Mouse (Mus musculus): ENCODE results near the gene Klc4. TPM values are rescaled to one million over a fixed set of nuclear protein-coding genes. Genes with fewer than 3 reads are reported as not detected.

Klc4 gene
- polyA plus RNA-seq, 1 experiment from 2014 or later: 54.1 TPM

DNA sequence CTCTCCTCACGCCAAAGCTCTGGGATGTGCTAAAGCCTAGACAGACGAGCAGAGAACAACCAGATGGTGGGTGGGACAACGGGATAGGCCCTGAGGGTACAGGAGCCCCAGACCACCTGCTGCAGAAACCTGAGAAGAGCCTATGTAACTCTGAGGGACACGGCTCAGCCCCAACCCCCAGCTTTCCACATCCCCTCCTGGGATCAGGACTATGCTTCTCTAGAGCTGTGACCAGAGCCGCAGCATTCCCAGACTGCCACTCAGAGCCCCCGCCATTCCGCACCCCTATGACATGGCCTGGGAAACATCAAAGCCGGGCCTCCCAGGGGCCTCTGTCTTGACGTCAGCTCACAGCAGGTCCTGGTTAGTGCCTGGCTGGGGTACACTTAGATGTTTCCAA is 51.2 kb downstream of the Klc4 start:
- Histone ChIP-seq H3K4me2 (replicated peaks) (no peak overlapping the region), H3K4me3 (replicated peaks) (no peak overlapping the region), H3K27me3 (no peaks in the 10 kb centered on the region), H3K4me1 (replicated peaks) (peaks cover 18% of the 10 kb centered on the region), H3K9ac (replicated peaks) (no peak overlapping the region), H3K9me3 (no peaks in the 10 kb centered on the region), H3K27ac (no peak overlapping the region), H3K36me3 (peaks cover 23% of the 10 kb centered on the region)
- WGBS: 60% methylated on average over 9 of the region's 9 CpGs
- no peak for ATAC-seq

DNA sequence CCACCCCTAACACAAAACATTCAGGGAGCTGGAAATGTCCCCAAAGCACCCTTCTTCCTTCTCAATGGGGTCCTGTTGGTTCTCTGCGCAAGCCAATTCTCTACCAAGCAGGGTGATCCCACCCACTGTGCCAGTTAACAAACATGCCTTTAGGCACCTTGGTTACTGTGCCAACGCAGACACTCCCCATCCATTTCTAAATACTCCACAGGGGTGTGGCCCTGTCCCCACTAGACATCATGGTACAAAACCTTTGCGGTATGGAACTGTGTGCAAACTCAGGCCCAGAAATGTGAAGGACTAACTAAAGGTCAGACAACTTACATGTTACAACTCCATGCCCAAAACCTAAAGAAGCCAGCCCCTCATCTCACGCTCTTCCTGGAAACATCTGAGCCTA is 52.7 kb downstream of the Klc4 start:
- Histone ChIP-seq H3K4me1 (replicated peaks) (peaks cover 12% of the 10 kb centered on the region), H3K4me3 (replicated peaks) (no peak overlapping the region), H3K36me3 (peaks cover 38% of the 10 kb centered on the region), H3K9ac (replicated peaks) (no peak overlapping the region), H3K9me3 (no peaks in the 10 kb centered on the region), H3K27ac (no peak overlapping the region), H3K27me3 (no peaks in the 10 kb centered on the region), H3K4me2 (replicated peaks) (no peak overlapping the region)
- ATAC-seq: no peak
- 93% methylated on average over 4 of the region's 4 CpGs for WGBS

DNA sequence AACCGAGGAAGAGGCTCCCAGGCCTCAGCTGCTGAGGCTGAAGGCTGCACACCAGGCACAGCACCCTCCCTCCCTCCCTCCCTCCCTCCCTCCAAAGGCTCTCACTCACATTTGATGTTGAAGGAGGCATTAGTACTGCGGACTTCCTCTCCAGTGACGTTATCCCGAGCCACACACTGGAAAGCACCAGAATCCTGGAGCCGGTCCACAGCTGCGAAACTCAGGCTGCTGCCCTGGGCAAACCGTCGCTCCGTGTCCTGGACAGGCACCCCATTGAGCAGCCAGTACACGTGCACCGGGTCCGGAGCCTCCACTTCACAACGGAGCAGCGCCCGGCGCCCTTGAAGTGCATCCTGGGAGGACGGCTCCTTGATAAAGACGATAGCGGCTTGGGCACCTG is 54.4 kb downstream of the Klc4 start:
- WGBS: 80% methylated on average over 19 of the region's 19 CpGs
- no peak overlapping the region for H3K4me2 ChIP-seq (replicated peaks)
- H3K4me3 ChIP-seq (replicated peaks): no peak overlapping the region
- H3K9me3 ChIP-seq: no peaks in the 10 kb centered on the region
- ATAC-seq: no peak
- no peak overlapping the region for H3K9ac ChIP-seq (replicated peaks)
- H3K4me1 ChIP-seq (replicated peaks): peaks cover 12% of the 10 kb centered on the region
- peaks cover 42% of the 10 kb centered on the region for H3K36me3 ChIP-seq
- H3K27ac ChIP-seq: no peak overlapping the region
- H3K27me3 ChIP-seq: no peaks in the 10 kb centered on the region

DNA sequence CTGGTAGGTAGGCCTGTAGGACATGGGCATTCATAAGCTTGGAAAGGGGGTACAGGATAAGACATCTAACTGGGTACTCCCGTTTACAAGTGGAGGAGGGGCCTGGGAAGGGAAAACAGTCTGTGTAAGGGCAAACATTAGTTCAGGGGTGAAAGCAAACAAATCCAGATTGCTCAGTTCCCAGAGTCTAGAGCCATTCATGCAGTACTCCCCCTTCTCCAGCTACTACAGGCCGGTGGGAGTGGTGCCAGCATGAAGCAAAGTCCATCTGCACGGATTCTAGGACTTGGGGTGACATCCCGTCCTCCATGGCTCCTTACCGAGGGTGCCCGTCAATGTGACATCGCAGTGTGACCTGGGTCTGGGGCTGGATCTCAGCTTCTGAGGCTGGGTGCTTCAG is 55.4 kb downstream of the Klc4 start:
- no peaks in the 10 kb centered on the region for H3K27me3 ChIP-seq
- H3K4me1 ChIP-seq (replicated peaks): peaks cover 10% of the 10 kb centered on the region
- WGBS: 93% methylated on average over 7 of the region's 7 CpGs
- H3K27ac ChIP-seq: no peak overlapping the region
- H3K9me3 ChIP-seq: no peaks in the 10 kb centered on the region
- H3K4me3 ChIP-seq (replicated peaks): no peak overlapping the region
- H3K4me2 ChIP-seq (replicated peaks): no peak overlapping the region
- no peak overlapping the region for H3K9ac ChIP-seq (replicated peaks)
- peaks cover 52% of the 10 kb centered on the region for H3K36me3 ChIP-seq
- no peak for ATAC-seq

DNA sequence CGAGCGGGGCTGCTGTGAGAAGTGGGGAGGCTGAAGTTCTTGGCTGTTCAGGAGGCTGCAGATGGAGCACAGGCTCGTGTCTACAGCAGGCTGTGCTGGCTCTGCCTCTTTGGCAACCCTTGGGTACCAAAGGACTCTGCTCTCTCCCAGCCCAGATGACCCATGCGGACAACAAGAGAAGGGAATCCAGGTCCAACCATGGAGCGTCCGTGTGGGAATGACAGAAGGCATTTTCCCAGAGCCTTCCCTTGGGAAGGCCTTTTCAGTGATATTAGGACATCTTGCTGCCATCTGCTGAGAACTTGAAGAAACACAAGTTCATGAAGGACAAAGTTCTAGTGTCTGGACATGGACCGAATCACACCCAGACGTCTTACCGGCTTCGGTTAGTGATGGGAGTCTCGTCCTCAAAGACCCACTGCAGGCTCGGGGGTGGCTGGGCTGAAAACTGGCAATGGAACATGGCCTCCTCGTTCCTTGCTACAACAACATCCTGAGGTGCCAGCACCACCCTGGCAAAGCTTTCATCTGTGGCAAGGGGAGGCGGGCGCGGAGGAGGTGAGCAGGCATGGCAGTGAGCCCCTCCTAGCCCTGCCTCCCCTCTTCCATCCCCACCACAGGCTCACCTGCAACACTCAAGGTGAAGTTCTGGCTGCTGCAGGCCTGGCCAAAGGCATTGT is 56.0 kb downstream of the Klc4 start:
- ATAC-seq: no peak

DNA sequence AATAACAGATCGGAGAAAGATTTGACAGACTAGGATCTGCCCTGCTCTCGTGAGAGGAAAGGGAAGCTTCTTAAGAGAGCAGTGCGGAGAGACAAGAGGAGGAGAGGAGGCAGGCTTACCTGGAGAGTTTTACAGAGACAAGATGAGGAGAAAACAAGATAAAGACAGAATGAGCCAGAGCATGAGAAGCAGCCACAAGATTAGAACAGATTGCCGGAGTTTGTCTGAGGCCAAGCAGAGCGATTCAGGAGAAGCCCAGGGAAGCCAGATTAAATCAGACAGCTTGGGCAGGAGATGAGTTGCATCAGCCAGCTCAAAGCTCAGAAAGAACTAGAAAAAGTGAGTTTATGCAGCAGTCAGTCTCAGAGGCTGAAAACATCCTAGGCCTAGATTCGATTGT is 56.9 kb downstream of the Klc4 start:
- Histone ChIP-seq H3K4me2 (replicated peaks) (no peak overlapping the region), H3K36me3 (peaks cover 54% of the 10 kb centered on the region), H3K27me3 (no peaks in the 10 kb centered on the region), H3K9ac (replicated peaks) (no peak overlapping the region), H3K9me3 (no peaks in the 10 kb centered on the region), H3K4me1 (replicated peaks) (no peaks in the 10 kb centered on the region), H3K4me3 (replicated peaks) (no peak overlapping the region), H3K27ac (no peak overlapping the region)
- no peak for ATAC-seq
- WGBS: 94% methylated on average over 6 of the region's 6 CpGs

More for the DNA sequence above, 56.0 kb downstream of the Klc4 start:
- H3K27me3 ChIP-seq: no peaks in the 10 kb centered on the region
- H3K9me3 ChIP-seq: no peaks in the 10 kb centered on the region
- H3K36me3 ChIP-seq: peaks cover 54% of the 10 kb centered on the region
- H3K4me1 ChIP-seq (replicated peaks): peaks cover 3% of the 10 kb centered on the region
- H3K4me2 ChIP-seq (replicated peaks): no peak overlapping the region
- no peak overlapping the region for H3K9ac ChIP-seq (replicated peaks)
- H3K27ac ChIP-seq: no peak overlapping the region
- WGBS: 93% methylated on average over 16 of the region's 16 CpGs
- H3K4me3 ChIP-seq (replicated peaks): no peak overlapping the region

DNA sequence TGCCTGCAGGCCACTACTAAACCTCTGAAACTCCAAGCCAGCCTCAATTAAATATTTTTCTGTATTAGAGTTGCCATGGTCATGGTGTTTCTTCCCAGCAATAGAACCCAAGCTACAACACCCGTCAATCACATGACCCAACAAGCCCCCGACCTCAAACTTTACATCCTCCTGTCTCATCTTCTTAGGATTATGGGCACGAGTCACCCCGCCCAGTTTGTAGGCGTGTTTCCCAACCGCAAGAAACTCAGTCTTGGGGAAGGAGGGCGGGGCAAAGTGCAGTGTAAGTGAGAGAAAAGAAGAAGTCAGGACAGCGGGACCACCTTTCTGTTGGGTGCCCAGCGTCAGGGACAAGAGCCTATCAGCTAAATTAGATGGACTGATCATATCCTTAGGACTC is 57.6 kb downstream of the Klc4 start:
- Histone ChIP-seq H3K9ac (replicated peaks) (no peak overlapping the region), H3K4me1 (replicated peaks) (no peaks in the 10 kb centered on the region), H3K36me3 (peaks cover 54% of the 10 kb centered on the region), H3K27me3 (no peaks in the 10 kb centered on the region), H3K27ac (no peak overlapping the region), H3K4me2 (replicated peaks) (no peak overlapping the region), H3K9me3 (no peaks in the 10 kb centered on the region), H3K4me3 (replicated peaks) (no peak overlapping the region)
- WGBS: 88% methylated on average over 9 of the region's 9 CpGs
- no peak for ATAC-seq

DNA sequence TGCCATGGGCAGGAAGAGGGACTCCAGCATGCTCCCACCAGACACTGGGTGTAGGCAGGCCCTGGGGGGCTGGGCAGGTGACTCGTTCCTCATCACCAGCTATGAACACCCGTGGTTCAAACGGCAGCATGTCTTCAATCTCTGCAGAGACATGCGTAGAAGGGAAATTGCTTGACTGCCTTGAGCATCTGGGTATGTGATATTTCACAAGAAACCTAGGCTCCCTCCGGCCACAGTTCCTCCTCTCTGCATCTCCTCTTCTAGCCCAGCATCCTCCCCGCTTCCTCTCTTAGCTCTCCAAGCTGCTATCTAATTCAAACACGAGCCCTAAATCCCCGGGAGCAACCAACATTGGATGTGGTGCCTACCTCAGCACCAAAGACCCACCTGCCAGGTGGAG is 59.5 kb downstream of the Klc4 start:
- H3K36me3 ChIP-seq: peaks cover 69% of the 10 kb centered on the region
- no peak for ATAC-seq
- no peaks in the 10 kb centered on the region for H3K4me1 ChIP-seq (replicated peaks)
- no peaks in the 10 kb centered on the region for H3K9me3 ChIP-seq
- WGBS: 95% methylated on average over 8 of the region's 8 CpGs
- no peak overlapping the region for H3K27ac ChIP-seq
- H3K4me3 ChIP-seq (replicated peaks): no peak overlapping the region
- no peak overlapping the region for H3K9ac ChIP-seq (replicated peaks)
- H3K27me3 ChIP-seq: no peaks in the 10 kb centered on the region
- no peak overlapping the region for H3K4me2 ChIP-seq (replicated peaks)

Other genes starting within 250 kb of the Klc4 start
- 2.1 TPM in 2 replicates for gene Crip3, start 217.1 kb downstream of the Klc4 start, polyA plus RNA-seq (2015; fragmentation: Nextera tagmentation; extraction: Ambion mirVana)
- gene Slc22a7, start 207.6 kb downstream of the Klc4 start, polyA plus RNA-seq (2015; fragmentation: Nextera tagmentation; extraction: Ambion mirVana): not detected in 2 replicates
- 4.6 and 5.0 TPM in 2 replicates for gene Ttbk1, start 158.3 kb downstream of the Klc4 start, polyA plus RNA-seq (2015; fragmentation: Nextera tagmentation; extraction: Ambion mirVana)
- gene Dnph1, start 149.3 kb downstream of the Klc4 start, polyA plus RNA-seq (2015; fragmentation: Nextera tagmentation; extraction: Ambion mirVana): 31.6 and 32.4 TPM in 2 replicates
- gene Cul9, start 99.6 kb downstream of the Klc4 start, polyA plus RNA-seq (2015; fragmentation: Nextera tagmentation; extraction: Ambion mirVana): 18.7 and 20.3 TPM in 2 replicates
- gene Srf, start 89.8 kb downstream of the Klc4 start, polyA plus RNA-seq (2015; fragmentation: Nextera tagmentation; extraction: Ambion mirVana): 4.1 and 6.0 TPM in 2 replicates
- 33.4 and 37.5 TPM in 2 replicates for gene Ptk7, start 16.5 kb downstream of the Klc4 start, polyA plus RNA-seq (2015; fragmentation: Nextera tagmentation; extraction: Ambion mirVana)
- gene Mrpl2, start 207 bp upstream of the Klc4 start, polyA plus RNA-seq (2015; fragmentation: Nextera tagmentation; extraction: Ambion mirVana): 75.1 and 89.5 TPM in 2 replicates
- 41.6 and 46.3 TPM in 2 replicates for gene Cul7, start 4.3 kb upstream of the Klc4 start, polyA plus RNA-seq (2015; fragmentation: Nextera tagmentation; extraction: Ambion mirVana)
- gene Rrp36, start 28.3 kb upstream of the Klc4 start, polyA plus RNA-seq (2015; fragmentation: Nextera tagmentation; extraction: Ambion mirVana): 48.1 and 49.9 TPM in 2 replicates
- gene Mea1, start 32.8 kb upstream of the Klc4 start, polyA plus RNA-seq (2015; fragmentation: Nextera tagmentation; extraction: Ambion mirVana): 237 and 241 TPM in 2 replicates
- gene Klhdc3, start 34.9 kb upstream of the Klc4 start, polyA plus RNA-seq (2015; fragmentation: Nextera tagmentation; extraction: Ambion mirVana): 152 TPM in 2 replicates
- 88.6 and 94.5 TPM in 2 replicates for gene Ppp2r5d, start 59.1 kb upstream of the Klc4 start, polyA plus RNA-seq (2015; fragmentation: Nextera tagmentation; extraction: Ambion mirVana)
- 21.3 and 24.3 TPM in 2 replicates for gene Pex6, start 65.4 kb upstream of the Klc4 start, polyA plus RNA-seq (2015; fragmentation: Nextera tagmentation; extraction: Ambion mirVana)
- 0.80 and 0.81 TPM in 2 replicates for gene Gnmt, start 83.1 kb upstream of the Klc4 start, polyA plus RNA-seq (2015; fragmentation: Nextera tagmentation; extraction: Ambion mirVana)
- gene Cnpy3, start 106.2 kb upstream of the Klc4 start, polyA plus RNA-seq (2015; fragmentation: Nextera tagmentation; extraction: Ambion mirVana): 55.7 and 59.8 TPM in 2 replicates
- 0.24 and 0.46 TPM in 2 replicates for gene Ptcra, start 117.7 kb upstream of the Klc4 start, polyA plus RNA-seq (2015; fragmentation: Nextera tagmentation; extraction: Ambion mirVana)
- gene 2310039H08Rik, start 126.6 kb upstream of the Klc4 start, polyA plus RNA-seq (2015; fragmentation: Nextera tagmentation; extraction: Ambion mirVana): 53.4 and 54.0 TPM in 2 replicates
- 119 and 125 TPM in 2 replicates for gene Rpl7l1, start 136.7 kb upstream of the Klc4 start, polyA plus RNA-seq (2015; fragmentation: Nextera tagmentation; extraction: Ambion mirVana)
- 9.4 and 9.6 TPM in 2 replicates for gene Bicral, start 212.5 kb upstream of the Klc4 start, polyA plus RNA-seq (2015; fragmentation: Nextera tagmentation; extraction: Ambion mirVana)
- gene Tbcc, start 244.7 kb upstream of the Klc4 start, polyA plus RNA-seq (2015; fragmentation: Nextera tagmentation; extraction: Ambion mirVana): 56.6 and 68.3 TPM in 2 replicates

All from midbrain, embryonic 13.5 days (tissue).